Mouse (Mus musculus): ENCODE data around the gene Auts2.

Auts2 gene

DNA sequence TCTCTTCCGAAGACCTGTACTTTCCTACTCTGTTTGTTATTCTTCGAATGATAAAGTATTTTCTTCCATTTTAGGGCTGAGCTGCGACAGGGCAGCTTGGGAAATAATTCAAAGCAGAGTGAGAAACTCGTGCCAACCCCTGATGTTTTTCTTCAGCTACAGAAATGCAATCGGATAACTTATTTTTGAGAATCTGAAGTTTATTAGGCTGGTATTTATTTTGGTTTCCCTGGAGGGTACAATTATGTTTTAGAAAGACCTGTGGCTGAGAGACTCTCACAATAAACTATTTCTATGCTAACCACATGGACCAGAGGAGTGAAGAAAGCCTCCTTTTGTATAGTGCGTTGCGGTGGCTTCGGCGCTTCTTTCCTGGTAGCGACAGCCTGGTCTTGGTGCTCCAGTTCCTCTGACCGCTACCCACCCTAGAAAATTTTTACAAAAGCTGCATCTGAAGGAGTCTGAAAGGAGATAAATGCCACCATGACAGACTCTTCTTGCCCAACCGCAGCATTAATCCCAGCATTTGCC lies 550.4 kb downstream of the Auts2 start:
- no peak for DNase-seq (ENCODE audit: low read depth, low spot score)

DNA sequence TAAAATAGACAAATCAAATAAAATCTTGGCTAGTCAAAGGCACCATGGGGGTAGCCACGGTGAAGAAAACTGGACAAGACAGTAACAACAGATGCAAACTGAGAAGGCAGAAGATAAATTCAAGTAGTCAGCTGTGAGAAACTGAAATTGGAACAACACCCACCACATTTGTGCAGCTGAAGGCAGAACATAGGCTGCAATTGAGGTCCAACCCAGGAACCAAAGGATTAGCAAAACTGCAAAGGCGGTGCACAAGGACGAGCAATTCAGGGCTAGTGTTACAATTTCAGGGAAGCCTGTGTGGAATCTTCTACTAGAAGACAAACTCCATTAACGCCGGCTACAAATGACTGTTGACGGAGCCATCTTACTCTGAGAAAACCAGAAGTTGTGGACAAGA lies 550.9 kb downstream of the Auts2 start:
- no peak for DNase-seq (ENCODE audit: low read depth, low spot score)

DNA sequence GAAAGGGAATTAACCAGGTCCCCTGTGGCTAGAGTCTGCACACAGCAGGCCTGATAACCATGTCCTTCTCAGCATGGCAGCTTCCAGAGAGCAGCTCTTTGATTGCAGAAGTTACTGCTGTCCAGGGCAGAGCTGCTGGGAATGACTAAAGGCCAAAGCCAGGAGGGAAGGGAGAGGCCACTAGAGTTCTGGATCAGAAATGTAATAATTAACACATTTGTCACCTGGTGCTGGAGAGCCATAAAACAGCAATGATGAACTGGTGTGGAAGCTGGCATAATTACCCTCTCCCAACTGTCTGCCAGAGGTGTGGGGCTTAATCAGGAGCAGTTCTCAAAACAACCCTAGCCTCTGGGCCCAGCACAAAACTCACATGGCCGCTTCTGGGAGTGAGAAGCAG lies 552.6 kb downstream of the Auts2 start:
- no peak for DNase-seq (ENCODE audit: low read depth, low spot score)

DNA sequence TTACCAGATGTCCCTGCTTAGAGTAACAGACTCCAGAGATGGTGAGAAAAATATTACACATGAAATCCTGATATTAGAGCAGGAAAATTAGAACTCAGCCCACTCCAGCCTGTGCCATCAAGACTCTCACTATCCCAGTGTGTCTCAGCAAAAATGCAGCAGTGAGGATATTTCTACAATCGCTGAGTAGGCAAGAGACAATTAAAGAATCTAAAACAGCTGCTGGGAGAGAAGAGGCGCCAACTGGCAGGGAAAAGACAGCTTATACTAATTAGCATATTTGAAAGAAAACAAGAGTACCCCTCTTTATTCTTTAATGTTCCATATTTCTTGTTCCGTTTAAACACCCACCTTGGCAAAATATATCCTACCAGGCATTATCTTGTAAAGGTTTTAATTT lies 561.7 kb downstream of the Auts2 start:
- no peak for DNase-seq (ENCODE audit: low read depth, low spot score)

DNA sequence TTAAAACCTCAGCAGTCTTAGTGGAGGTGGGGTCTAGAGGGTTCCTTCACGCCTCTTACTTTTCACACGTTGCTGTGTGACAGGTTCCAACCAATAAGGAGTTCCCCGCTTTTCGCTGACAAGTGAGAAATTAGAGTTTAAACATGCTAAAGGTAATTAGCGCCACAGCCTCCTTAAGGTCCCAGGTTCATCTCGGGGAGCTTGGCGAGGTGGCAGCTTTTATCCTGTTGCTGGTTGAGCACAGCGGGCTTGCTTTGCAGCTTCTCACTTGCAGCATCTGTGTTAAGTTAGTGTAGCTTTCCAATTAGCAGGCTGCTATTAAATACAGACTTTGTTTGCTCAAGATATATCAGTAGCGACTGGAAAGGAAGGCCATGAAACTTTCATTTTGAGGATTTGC lies 564.2 kb downstream of the Auts2 start:
- DNase-seq (ENCODE audit: low read depth, low spot score): no peak

DNA sequence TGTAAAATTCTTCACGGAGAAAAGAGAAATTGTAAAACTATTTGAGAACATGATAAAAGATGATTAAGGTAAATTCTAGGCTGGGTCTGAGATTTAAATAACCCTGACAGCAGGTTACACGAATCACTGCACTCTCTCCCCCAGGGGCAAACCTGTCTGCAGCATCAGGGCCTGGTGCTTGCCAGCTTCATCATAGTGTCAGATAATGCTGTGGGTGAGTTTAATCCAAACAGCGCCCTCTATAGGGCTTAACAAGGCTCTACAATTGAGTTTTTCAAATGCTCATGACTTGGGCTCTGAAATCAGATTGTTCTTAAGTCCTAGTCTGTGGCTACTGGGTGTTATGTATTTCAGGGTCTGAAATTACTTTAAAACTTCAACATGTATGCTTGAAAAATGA lies 565.6 kb downstream of the Auts2 start:
- no peak for DNase-seq (ENCODE audit: low read depth, low spot score)

DNA sequence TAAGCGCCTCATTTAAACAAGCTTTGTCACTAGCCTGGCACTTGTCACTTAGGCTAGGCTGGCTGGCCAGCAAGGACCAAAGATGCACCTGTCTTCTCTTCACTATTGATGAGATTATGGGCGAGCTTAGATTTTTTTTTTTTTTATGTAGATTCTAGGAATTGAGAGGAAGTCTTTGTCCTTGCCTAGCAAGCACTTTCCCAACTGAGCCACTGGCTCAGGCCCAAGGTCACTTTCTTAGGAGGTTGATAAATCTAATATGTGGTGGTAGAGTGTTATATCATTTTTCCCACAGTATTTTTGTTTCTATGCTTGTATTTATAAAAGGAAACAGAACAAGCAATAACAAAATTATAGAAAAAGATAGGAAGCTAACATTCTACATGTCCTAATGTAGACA lies 571.2 kb downstream of the Auts2 start:
- DNase-seq (ENCODE audit: low read depth, low spot score): no peak

DNA sequence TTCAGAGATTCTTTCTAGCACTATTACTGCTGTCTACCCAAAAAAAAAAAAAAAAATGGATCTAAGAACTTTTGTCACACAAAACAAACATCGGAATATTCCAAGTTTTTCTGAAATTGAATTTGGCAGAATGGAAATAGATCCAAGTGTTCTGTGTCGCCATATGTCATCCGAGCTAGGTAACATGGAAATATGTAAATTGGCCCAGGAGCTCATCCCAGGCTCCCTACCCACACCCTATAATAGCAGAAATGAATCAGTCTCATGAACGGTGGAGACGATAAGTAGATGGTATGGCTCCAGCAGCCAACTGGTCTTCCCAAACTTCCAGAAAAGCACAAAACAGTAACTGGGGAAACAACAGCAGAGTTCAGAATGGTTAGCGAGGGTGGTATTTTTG lies 577.6 kb downstream of the Auts2 start:
- DNase-seq (ENCODE audit: low read depth, low spot score): no peak

DNA sequence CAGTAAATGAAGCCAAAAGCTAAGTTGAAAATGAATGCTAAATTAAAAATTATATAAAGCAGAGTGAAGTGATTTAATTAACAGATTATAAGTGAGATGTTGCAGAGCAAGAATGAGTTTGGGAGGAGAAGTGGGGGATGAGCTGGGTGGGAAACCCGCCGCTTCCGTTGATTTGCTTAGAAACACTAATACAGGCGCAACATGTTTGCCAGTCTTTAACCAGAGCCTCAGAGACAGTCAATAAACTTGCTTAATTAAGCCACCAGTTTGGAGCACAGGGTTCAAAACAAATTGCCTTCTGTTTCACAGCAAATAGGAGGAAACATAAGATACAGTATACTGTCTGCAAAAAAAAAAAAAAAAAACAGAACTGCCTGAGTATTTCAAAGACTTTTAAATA lies 579.6 kb downstream of the Auts2 start:
- no peak for DNase-seq (ENCODE audit: low read depth, low spot score)

DNA sequence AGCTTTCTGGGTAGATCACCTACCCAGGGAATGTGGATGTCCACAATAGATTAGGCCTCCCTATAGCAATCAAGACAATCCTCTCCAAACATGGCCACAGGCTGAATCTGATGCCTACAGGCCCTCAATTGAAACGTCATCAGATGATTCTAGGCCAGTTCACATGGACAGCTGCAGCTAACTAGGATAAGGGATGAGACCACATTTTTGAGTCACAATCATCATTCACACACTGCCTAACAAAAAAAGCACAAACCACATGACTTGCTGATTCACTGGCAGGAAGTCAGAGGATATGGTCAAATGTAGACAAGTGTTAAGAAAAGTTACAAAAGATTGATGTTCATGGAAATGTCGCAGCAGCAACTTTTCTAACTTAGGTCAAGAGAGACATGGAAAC lies 581.3 kb downstream of the Auts2 start:
- no peak for DNase-seq (ENCODE audit: low read depth, low spot score)

DNA sequence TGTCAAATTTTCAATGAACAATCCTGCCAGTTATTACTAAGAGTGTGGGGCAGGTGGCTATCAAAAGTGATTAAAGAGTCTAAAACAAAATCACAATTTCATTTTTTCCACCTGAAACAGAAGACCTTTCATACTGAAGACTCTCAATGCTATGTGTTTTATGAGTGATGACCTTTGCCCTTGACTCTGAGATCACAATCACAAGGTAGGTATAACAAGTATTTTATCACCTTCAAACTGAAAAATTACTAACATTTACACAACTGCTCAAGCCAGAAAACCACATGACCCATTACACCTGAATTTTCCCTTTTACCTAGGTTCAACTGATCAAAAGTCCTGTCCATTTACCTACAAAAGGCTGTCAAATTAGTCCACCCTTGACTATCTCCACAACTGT lies 582.7 kb downstream of the Auts2 start:
- no peak for DNase-seq (ENCODE audit: low read depth, low spot score)

DNA sequence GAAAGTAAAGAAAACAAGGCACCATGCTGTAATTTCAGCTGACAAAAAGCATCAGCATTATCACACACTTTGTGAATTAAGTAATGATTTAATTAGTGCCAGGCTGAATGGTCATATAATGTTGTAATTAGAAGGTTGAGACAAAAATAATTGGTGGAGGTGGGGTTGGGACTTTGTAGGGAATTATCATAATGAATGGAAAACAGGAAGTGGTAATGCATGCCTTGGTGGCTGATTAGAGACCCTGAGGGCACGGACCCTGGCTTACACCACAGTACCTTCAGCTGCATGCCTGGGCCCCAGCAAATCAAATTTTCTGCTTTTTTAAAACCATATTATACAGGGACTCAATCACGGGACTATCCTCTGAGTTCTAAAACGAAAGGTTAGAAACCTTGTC lies 586.1 kb downstream of the Auts2 start:
- no peak for DNase-seq (ENCODE audit: low read depth, low spot score)

DNA sequence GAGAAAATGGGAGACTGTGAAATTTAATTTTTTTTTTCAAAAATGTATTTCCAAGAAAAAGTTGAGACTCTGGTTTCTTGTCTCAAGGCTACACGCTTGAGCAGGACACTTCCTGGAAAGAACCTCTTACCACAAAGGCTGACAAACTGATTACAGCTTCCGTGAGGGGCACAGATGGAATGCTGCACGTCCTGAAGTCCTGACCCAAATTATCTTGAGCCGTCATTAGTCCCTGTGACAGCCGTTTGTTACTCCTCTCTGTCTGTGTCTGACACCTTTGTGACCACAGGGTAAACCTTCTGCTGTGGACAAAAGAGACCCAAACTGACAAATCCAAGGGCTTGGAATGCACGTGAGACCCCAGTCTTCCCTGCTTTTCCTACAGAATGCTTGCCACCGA lies 587.1 kb downstream of the Auts2 start:
- DNase-seq (ENCODE audit: low read depth, low spot score): no peak

DNA sequence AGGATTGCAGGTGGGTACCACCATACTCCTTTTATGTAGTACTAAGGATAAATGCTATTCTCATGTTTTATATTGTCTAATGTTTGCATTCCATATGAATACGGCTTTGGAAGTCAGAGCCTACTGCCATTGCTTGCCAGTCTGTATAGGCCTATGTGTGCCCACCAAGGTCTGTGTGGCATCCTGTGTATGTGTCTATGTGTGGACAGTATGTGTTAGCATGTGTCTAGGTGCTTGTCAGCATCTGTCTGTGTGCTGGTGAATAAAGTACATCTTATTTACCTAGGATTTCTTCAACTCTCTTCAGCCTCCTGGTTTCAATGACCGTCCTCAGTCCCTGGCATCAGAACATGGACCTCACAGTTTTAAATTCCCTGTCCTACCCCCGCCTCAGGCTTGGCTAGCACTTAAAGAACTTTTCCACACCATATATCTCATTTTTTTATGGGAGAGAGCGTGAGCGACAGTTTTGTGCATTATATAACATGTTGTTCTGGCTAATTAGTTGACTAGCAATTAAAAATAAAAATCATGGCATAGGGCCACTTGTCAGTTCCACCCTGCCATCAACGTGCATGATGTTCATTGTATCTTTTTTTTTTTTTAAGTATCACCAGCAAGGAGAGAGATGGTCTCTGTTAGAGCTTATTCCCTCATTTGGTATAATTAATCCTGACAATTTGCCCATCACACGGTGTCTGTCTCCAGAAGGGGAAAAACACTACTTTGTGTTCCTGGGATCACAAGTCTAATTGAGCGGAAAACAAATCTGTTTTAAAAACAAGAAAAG lies 587.7 kb downstream of the Auts2 start:
- DNase-seq (ENCODE audit: low read depth, low spot score): no peak

DNA sequence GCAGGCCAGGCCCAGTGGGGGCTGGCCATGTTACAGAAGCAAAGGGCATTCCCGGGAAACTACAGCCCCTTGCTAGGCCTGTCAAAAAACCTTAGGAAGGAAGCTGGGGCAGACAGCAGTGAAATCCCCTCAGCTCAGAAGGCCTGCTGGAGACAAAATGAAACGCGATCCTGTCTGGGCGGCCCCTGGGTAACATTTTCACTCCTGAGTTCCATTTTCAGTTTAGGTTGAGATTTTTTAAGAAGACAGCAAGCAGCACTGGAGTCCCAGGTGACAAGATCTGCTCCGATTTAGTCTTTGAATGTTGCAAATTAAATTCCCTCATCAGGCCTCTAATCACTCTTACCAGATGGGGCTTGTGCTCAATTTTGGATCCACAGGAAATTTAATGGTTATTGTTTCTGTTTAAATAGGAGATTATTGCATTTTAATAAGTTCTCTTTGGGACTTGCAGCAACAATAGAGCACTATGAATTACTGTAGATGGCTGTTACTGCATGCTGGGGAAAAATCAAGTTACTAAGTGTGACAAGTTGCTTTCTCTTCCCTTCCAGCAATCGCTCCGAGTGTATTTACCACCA lies 594.5 kb downstream of the Auts2 start:
- DNase-seq (ENCODE audit: low read depth, low spot score): no peak

DNA sequence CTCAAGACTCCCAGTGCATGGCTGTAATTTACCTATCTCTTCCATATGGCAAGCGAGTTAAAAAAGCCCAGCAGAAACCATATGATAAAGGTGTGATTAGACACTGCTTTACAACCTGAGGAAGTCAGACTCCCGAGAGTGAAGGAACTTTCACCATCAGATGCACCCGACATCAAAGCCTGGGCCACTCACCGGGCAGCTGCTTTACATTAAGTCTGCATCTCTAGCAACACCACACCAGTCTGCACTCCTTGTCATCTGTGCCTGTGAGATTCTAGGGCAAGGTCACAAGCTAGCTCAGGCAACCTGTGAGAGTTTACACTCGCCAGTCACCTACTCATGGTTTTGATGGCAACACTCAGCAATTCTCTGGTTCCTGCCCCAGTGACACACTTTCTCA lies 596.3 kb downstream of the Auts2 start:
- no peak for DNase-seq (ENCODE audit: low read depth, low spot score)

DNA sequence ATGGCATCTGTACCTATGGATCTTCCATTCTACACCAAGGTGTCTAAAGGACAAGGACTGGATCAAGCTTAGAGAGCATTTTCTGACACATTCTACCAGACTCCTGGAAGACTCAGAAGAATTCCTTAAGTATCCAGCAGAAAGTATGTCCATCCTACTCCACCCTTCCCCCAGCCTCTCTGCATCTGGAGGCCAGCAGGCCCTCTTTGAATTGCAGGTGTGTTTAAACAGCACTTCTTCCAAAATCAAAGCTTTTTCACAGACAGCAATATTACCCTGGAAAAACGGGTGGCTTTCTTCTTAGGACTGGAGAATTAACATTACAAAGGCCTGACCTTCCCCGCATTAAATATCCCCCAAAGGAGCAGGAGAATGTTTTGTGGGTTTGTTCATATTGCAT lies 598.4 kb downstream of the Auts2 start:
- DNase-seq (ENCODE audit: low read depth, low spot score): no peak

DNA sequence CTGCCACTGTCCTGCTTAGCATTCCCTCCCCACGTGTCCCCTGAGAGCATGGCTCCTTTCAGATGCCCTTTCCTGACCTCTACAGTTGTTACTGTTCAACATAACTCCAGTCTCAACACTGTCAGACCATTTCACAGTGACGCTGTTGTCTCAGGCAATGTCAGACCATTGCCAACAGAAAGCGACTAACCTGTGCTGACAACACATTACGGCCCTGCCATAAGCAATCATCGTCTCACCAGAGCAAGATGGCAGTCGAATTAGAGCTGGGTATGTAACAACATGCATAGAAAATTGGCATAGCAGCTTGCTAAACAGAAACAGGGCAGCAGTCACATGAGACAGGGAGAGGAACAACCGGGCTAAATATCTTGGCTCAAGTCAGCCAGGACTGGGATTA lies 614.4 kb downstream of the Auts2 start:
- DNase-seq (ENCODE audit: low read depth, low spot score): no peak

DNA sequence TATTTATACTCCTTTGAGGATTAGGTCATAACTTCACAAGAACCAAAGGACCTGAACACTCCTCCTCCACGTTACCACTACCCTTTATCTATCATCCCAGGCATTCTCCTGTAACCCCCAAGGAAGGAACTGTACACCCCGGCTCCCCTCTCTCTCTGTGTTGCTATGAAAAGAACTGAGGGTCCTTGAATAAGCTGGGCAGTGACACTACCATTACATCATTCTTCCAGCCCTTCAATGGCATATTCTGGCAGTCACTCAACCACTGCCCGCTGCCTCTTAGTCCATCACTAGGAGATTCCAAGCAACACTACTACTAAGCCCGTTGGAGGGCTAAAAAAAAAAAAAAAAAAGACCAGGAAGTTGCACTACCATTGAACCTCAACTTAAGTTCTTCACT lies 620.4 kb downstream of the Auts2 start:
- DNase-seq (ENCODE audit: low read depth, low spot score): no peak

DNA sequence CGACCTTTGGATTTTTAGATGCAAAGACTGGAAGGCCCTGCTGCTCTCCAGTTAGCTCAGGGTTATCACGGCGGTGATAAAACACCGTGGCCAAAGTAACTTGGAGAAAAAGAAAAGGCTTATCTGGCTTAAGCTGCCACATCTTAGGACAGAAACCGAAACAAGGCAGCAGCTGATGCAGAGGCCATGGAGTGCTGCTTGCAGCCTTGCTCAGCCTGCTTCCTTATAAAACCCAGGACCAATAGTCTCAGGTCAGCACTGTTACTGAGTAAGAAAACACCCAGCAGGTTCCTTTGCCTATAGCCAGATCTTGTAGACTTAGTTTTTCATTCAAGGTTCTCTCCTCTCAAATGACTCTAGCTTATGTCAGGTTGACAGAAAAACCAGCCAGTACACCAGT lies 621.0 kb downstream of the Auts2 start:
- DNase-seq (ENCODE audit: low read depth, low spot score): no peak

DNA sequence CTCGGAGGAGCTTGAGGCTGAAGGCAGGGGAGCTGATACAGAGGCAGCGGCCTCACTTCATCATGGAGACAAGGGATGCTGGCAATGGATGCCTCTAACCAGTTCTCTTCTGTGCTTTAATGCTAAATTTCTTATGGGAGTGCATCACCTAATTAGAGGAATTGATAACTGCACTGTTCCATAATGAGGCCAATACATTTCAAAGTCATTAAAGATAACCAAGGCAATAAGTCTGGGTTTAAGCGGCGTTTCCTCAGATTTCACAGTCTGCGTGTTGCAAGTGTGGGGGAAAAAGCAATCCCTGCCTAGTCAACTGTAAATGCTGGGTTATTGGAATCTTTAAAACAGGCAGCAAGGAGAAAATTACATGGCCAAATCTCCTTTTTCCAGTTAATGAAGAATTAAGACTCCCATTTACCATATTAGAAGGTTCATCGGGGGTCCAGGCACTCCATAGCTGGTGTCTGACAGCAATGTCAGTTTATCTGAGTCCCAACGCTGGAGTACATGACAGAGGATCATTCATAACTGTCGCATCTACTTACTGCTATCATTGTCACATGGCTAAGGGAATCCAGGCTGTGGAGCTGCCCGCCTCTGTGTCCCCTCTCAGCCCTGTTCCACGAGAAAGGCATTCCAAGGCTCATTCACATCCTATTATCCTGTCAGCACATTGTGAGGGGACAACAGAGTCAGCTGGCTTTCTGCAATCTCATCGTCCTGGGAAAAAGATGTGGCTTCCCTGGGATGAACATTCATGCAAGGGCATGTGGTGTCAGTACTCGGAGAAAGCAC lies 623.0 kb downstream of the Auts2 start:
- DNase-seq (ENCODE audit: low read depth, low spot score): no peak

DNA sequence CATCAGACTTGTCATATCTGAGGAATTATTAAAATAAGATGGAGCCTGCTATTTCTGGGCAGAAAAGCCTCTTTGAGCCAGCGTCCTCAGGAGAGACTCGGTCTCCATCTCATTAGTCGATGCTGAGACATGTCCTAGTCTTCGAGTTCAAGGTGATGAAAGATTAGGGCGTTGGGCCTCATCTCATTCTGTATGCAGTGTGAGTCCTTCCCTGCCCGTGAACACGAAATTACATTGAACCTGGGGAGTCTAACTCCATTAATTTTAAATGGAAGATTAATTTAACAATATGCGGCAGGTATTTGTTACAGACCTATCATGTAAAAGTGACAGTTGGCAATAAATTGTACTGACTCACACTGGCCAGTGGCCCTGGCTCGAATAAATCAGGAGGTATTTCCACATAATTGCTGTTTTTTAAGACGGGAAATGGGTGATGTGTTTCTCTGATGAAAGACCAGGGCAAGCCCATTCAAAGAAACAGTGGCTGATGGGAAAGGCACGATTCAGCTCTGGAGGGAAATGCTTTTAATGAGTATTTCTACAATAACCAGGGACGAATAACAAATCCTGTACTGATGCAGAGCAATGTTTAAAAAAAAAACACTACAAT lies 626.2 kb downstream of the Auts2 start:
- no peak for DNase-seq (ENCODE audit: low read depth, low spot score)
